Mouse (Mus musculus) CH12.LX (cell line): ENCODE measurements around the gene Epas1. TPM values are rescaled to one million over a fixed set of nuclear protein-coding genes. Genes with fewer than 3 reads are reported as not detected.
A peak's percentile ranks its signal among the peaks of the same experiment; 100 is the strongest.

Experiments used
- DNase-seq: peaks from one replicate; pipeline ENCODE4 v3.0.0-alpha.2; 2013; ENCODE audit errors: extremely low read depth
- H3K27ac ChIP-seq: 2 replicates; pipeline ENCODE4 v1.5.1; 2012; ENCODE audit warnings: low read depth, mild to moderate bottlenecking, control low read depth, moderate library complexity; ENCODE audit not compliant: insufficient read depth
- H3K27me3 ChIP-seq: replicated peaks from 2 replicates; pipeline ENCODE3; 2012; ENCODE audit warnings: inconsistent platforms
- H3K36me3 ChIP-seq, 2 experiments: replicated peaks in 1 of 2; 2 replicates each; pipeline versions ENCODE3 to v1.6.1; 2012; ENCODE audit warnings: inconsistent platforms in 1 of 2, low read length in 1 of 2, mild to moderate bottlenecking in 1 of 2, mixed read lengths in 1 of 2, moderate library complexity in 1 of 2; ENCODE audit not compliant: control insufficient read depth in 1 of 2, insufficient read depth in 1 of 2
- H3K4me1 ChIP-seq, 2 experiments: 2 replicates each; pipeline ENCODE4 v1.6.1; 2012; ENCODE audit warnings: inconsistent platforms in 1 of 2, moderate library complexity in 1 of 2; ENCODE audit not compliant: insufficient read depth in 2 of 2, control insufficient read depth in 1 of 2
- H3K4me2 ChIP-seq: 2 replicates; pipeline ENCODE4 v1.6.1; 2012; ENCODE audit warnings: low read depth, mild to moderate bottlenecking, control low read depth; ENCODE audit not compliant: poor library complexity, insufficient read depth, severe bottlenecking
- H3K4me3 ChIP-seq, 3 experiments: fragments of 150-350 bp in 1 of 3; sonication (generic) in 1 of 3; replicated peaks in 1 of 3; 2 replicates each; pipeline versions ENCODE3 to v1.5.1; 2011 to 2012; ENCODE audit warnings: low read depth in 2 of 3, low read length in 2 of 3, mild to moderate bottlenecking in 2 of 3, moderate library complexity in 2 of 3, control low read depth in 1 of 3, improper control_type of control experiment in 1 of 3, inconsistent platforms in 1 of 3, mixed read lengths in 1 of 3; ENCODE audit not compliant: poor library complexity in 1 of 3
- H3K79me2 ChIP-seq: replicated peaks from 2 replicates; pipeline ENCODE4 v1.6.1; 2012; ENCODE audit warnings: mild to moderate bottlenecking, moderate library complexity; ENCODE audit not compliant: control insufficient read depth, poor library complexity, insufficient read depth, severe bottlenecking; ENCODE audit errors: extremely low read depth
- H3K9ac ChIP-seq: 2 replicates; pipeline ENCODE4 v1.6.1; 2012; ENCODE audit warnings: low read depth, mild to moderate bottlenecking, control low read depth, moderate library complexity; ENCODE audit not compliant: insufficient read depth
- H3K9me3 ChIP-seq: replicated peaks from 2 replicates; pipeline ENCODE3; 2012; ENCODE audit warnings: low read length, inconsistent platforms, mixed read lengths
- BHLHE40 ChIP-seq: IDR thresholded peaks from 2 replicates; pipeline ENCODE4 v1.6.1; 2011; ENCODE audit warnings: mild to moderate bottlenecking, low read depth, low read length, improper control_type of control experiment
- CHD2 ChIP-seq: IDR thresholded peaks from 2 replicates; pipeline ENCODE4 v1.6.1; 2011; ENCODE audit warnings: low read length, improper control_type of control experiment
- E2F4 ChIP-seq: IDR thresholded peaks from 2 replicates; pipeline ENCODE4 v1.6.1; 2011; ENCODE audit warnings: low read depth, low read length, improper control_type of control experiment; ENCODE audit not compliant: insufficient replicate concordance
- ELF1 ChIP-seq: IDR thresholded peaks from 2 replicates; pipeline ENCODE4 v1.6.1; 2014; ENCODE audit warnings: low read depth, mild to moderate bottlenecking, inconsistent platforms, low read length, improper control_type of control experiment
- EP300 ChIP-seq: IDR thresholded peaks from 2 replicates; pipeline ENCODE4 v1.6.1; 2011; ENCODE audit warnings: low read length, improper control_type of control experiment
- GABPA ChIP-seq: IDR thresholded peaks from 2 replicates; pipeline ENCODE4 v1.6.1; 2012; ENCODE audit warnings: low read depth, low read length, improper control_type of control experiment, inconsistent platforms; ENCODE audit not compliant: insufficient replicate concordance
- JUND ChIP-seq: conservative IDR thresholded peaks from 2 replicates; pipeline ENCODE4 v1.6.1; 2011; ENCODE audit warnings: low read depth, low read length, improper control_type of control experiment
- KAT2A ChIP-seq: IDR thresholded peaks from 2 replicates; pipeline ENCODE4 v1.6.1; 2012; ENCODE audit warnings: low read length, improper control_type of control experiment, inconsistent platforms; ENCODE audit not compliant: insufficient replicate concordance
- MAFK ChIP-seq: IDR thresholded peaks from 2 replicates; pipeline ENCODE4 v1.6.1; 2011; ENCODE audit warnings: low read length, improper control_type of control experiment; ENCODE audit not compliant: insufficient replicate concordance
- MAX ChIP-seq: IDR thresholded peaks from 2 replicates; pipeline ENCODE4 v1.6.1; 2011; ENCODE audit warnings: low read length, improper control_type of control experiment
- MEF2A ChIP-seq: IDR thresholded peaks from 2 replicates; pipeline ENCODE4 v1.6.1; 2014; ENCODE audit warnings: low read depth, mild to moderate bottlenecking, inconsistent platforms, low read length, improper control_type of control experiment, borderline replicate concordance
- MXI1 ChIP-seq: IDR thresholded peaks from 2 replicates; pipeline ENCODE4 v1.6.1; 2011; ENCODE audit warnings: mild to moderate bottlenecking, low read depth, low read length, improper control_type of control experiment
- MYC ChIP-seq: IDR thresholded peaks from 2 replicates; pipeline ENCODE4 v1.6.1; 2011; ENCODE audit warnings: low read depth, mild to moderate bottlenecking, improper control_type of control experiment, low read length
- NELFE ChIP-seq: IDR thresholded peaks from 2 replicates; pipeline ENCODE4 v1.6.1; 2011; ENCODE audit warnings: low read depth, low read length, improper control_type of control experiment
- PAX5 ChIP-seq: IDR thresholded peaks from 2 replicates; pipeline ENCODE4 v1.6.1; 2012; ENCODE audit warnings: low read length, inconsistent platforms, mixed read lengths
- TCF12 ChIP-seq: IDR thresholded peaks from 2 replicates; pipeline ENCODE4 v1.6.1; 2014; ENCODE audit warnings: low read depth, mild to moderate bottlenecking, inconsistent platforms, low read length, improper control_type of control experiment
- UBTF ChIP-seq: IDR thresholded peaks from 2 replicates; pipeline ENCODE4 v1.6.1; 2012; ENCODE audit warnings: low read depth, mild to moderate bottlenecking, inconsistent platforms, low read length, improper control_type of control experiment, moderate library complexity
- USF2 ChIP-seq: conservative IDR thresholded peaks from 2 replicates; pipeline ENCODE4 v1.6.1; 2011; ENCODE audit warnings: low read depth, low read length, improper control_type of control experiment
- ZKSCAN1 ChIP-seq: IDR thresholded peaks from 2 replicates; pipeline ENCODE4 v1.6.1; 2012; ENCODE audit warnings: low read depth, inconsistent platforms, low read length, improper control_type of control experiment, borderline replicate concordance
- ZNF384 ChIP-seq: IDR thresholded peaks from 2 replicates; pipeline ENCODE4 v1.6.1; 2012; ENCODE audit warnings: low read depth, low read length, improper control_type of control experiment, inconsistent platforms
- dilution Hi-C: fragments of 300-500 bp; cut with MboI; formaldehyde crosslinking; loops from 2 replicates; pipeline ENCODE4 v1.14.3; 2020; ENCODE audit warnings: low sequenced_read_pairs; ENCODE audit not compliant: extremely low pct_unique_long_range_greater_than_20kb, extremely low pct_ligation_motif_present
- in situ Hi-C: fragments of 300-500 bp; cut with MboI; formaldehyde crosslinking; loops from 3 replicates; pipeline ENCODE4 v1.14.3; 2019; ENCODE audit warnings: low sequenced_read_pairs, low pct_ligation_motif_present, low pct_unique_long_range_greater_than_20kb, mixed read lengths
- polyA plus RNA-seq: library from polyadenylated mRNA; unstranded; fragments of >175 nt; gene quantifications from 2 replicates; pipeline ENCODE4 v1.2.1, GENCODE M21; 2012; ENCODE audit warnings: low read depth; ENCODE audit not compliant: insufficient read length
- total RNA-seq, 2 experiments: library from RNA; depleted of rRNA; stranded (reverse); fragments of 300-350 nt in 1 of 2; fragments of >200 nt in 1 of 2; gene quantifications; 2 replicates each; pipeline ENCODE4 v1.2.3; 2012 to 2014

The Epas1 gene
- total and polyA plus RNA-seq, 3 experiments: 0.08 to 0.14 (median 0.11) TPM

GRCm38 (mm10) chr17:86876940-86877339 is 123.4 kb downstream of the Epas1 start:
- no peaks in the 10 kb centered on the region for H3K9me3 ChIP-seq
- no peaks in the 10 kb centered on the region for H3K36me3 ChIP-seq
- peaks cover 0 to 5% of the 10 kb centered on the region in 2 experiments; a peak in 1 of 4 replicates for H3K4me1 ChIP-seq
- H3K4me2 ChIP-seq: peak overlapping the region; percentile 4; the same call in 1 of the 2 replicates
- in situ Hi-C loops (no loop called here), dilution Hi-C loops (no loop called here)
- DNase-seq: no peak
- H3K9ac ChIP-seq: no peak overlapping the region
- H3K79me2 ChIP-seq: no peaks in the 10 kb centered on the region
- no peak for TF ChIP-seq MYC
- TF ChIP-seq ZKSCAN1: no peak
- no peak for TF ChIP-seq ZNF384
- TF ChIP-seq, all 38 proteins: peak for 0
- Histone ChIP-seq H3K4me3 (no peak overlapping the region), H3K27ac (no peak overlapping the region), H3K27me3 (no peaks in the 10 kb centered on the region)

GRCm38 (mm10) chr17:86877747-86878146 is 124.2 kb downstream of the Epas1 start:
- Histone ChIP-seq H3K27me3 (no peaks in the 10 kb centered on the region), H3K4me2 (no peak overlapping the region), H3K4me1 (0 out of 4 replicates have a peak, but pooled peaks cover 0 to 2% of the 10 kb centered on the region in 2 experiments), H3K9ac (no peak overlapping the region), H3K79me2 (no peaks in the 10 kb centered on the region), H3K36me3 (no peaks in the 10 kb centered on the region), H3K4me3 (no peak overlapping the region), H3K27ac (no peak overlapping the region), H3K9me3 (no peaks in the 10 kb centered on the region)
- in situ Hi-C loops: no loop called here
- TF ChIP-seq JUND: no peak
- TF ChIP-seq PAX5: no peak
- TF ChIP-seq KAT2A: no peak
- TF ChIP-seq ZKSCAN1: no peak
- TF ChIP-seq UBTF: no peak
- no peak for TF ChIP-seq ZNF384
- no peak for TF ChIP-seq TCF12
- no peak for TF ChIP-seq USF2
- TF ChIP-seq EP300: no peak
- no peak for DNase-seq
- dilution Hi-C loops: no loop called here

DNA sequence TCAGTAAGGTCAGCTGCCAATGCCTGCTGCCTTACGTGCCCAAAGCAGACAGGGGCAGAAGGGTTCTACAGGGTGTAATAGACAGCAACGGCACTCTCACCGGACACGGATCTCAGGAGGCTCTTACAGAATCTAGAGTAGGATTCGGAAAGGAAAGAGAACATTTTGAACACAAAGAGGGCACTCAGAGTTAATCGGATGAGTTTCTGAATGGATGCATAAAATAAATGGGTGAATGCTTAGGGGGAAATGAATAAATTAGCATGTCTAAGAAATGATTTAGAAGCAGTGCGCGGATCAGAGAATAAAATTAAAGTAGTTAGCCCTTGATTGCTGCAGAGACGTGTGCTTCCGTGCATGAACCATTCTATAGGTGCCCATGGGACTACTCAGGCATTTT is 126.6 kb downstream of the Epas1 start:
- no peak overlapping the region for H3K27ac ChIP-seq
- no peak overlapping the region for H3K4me3 ChIP-seq
- no peaks in the 10 kb centered on the region for H3K36me3 ChIP-seq
- no peak overlapping the region for H3K9ac ChIP-seq
- dilution Hi-C loops: no loop called here
- no peaks in the 10 kb centered on the region for H3K79me2 ChIP-seq
- no peak for DNase-seq
- H3K4me1 ChIP-seq: no peaks in the 10 kb centered on the region
- in situ Hi-C loops: no loop called here
- no peaks in the 10 kb centered on the region for H3K27me3 ChIP-seq
- no peak overlapping the region for H3K4me2 ChIP-seq
- TF ChIP-seq UBTF (no peak), ELF1 (no peak), GABPA (no peak), MEF2A (no peak), TCF12 (no peak), MAFK (no peak), MYC (no peak), ZKSCAN1 (no peak), E2F4 (no peak), CHD2 (no peak), BHLHE40 (no peak), MAX (no peak), ZNF384 (no peak), NELFE (no peak), JUND (no peak), PAX5 (no peak), MXI1 (no peak), KAT2A (no peak)
- TF ChIP-seq, all 38 proteins: peak for 0
- no peaks in the 10 kb centered on the region for H3K9me3 ChIP-seq
